Mouse (Mus musculus): ENCODE data around the gene Rnf17. TPM values are rescaled to one million over a fixed set of nuclear protein-coding genes. Genes with fewer than 3 reads are reported as not detected.
A peak's percentile ranks its signal among the peaks of the same experiment; 100 is the strongest.

Gene Rnf17
- 10.6 and 13.0 TPM in 2 replicates for total RNA-seq (2017)

GRCm38 (mm10) chr14:56402311-56403071, at the start of gene Rnf17:
Gene Rnf17 (plus strand): TSS chr14:56402581.
- ATAC-seq (replicated peaks; ENCODE audit: low read depth, poor library complexity, severe bottlenecking) = peak; percentile 47; the same call in 1 of the 2 replicates

DNA sequence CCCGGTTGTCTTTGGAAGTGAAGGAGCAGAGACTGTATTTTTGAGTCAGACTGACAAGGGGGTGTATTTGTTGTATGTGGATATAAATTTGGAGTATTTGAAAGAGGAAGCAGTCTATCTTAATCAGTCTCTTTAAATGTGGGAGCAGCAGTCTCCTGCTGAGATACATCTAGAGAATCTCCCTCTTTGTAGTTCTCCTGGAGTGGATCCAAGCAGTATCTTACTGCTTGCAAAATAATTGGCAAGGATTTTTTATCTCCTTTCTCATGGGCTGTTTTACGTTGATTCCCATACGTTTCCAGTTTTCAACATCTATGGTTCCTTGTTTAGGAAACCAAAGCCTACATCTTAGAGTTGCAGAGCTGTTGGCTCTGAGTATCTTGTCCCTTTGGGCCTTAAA, 47.6 kb upstream of the Rnf17 start:
- ATAC-seq (replicated peaks; ENCODE audit: low read depth, poor library complexity, severe bottlenecking) = no peak

- ATAC-seq (replicated peaks; ENCODE audit: low read depth, poor library complexity, severe bottlenecking) = no peak
These were observed 47.0 kb upstream of the Rnf17 start for GRCm38 (mm10) chr14:56355396-56355795.

GRCm38 (mm10) chr14:56356196-56356595, 46.2 kb upstream of the Rnf17 start:
- ATAC-seq (replicated peaks; ENCODE audit: low read depth, poor library complexity, severe bottlenecking) = no peak

GRCm38 (mm10) chr14:56358422-56358821, 44.0 kb upstream of the Rnf17 start:
- no peak for ATAC-seq (replicated peaks; ENCODE audit: low read depth, poor library complexity, severe bottlenecking)

DNA sequence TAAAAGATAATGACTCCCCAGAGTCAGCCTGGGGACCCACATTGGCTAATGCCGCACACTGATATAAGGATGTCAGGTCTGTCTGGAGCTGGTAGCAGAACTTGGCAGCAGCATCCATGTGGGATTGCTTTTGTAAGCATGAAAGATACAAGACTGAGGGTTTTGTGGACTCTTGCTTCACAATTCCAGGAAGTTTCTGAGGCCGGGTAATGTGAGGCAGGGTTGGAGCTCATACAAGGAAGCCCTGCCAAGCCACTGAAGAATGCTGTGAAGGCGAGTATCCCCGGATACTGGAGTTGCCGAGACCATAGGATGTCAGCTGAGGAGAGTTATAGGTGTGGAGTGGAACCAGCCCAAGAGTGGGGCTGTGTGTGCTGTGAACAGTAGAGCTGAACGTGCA, 43.2 kb upstream of the Rnf17 start:
- no peak for ATAC-seq (replicated peaks; ENCODE audit: low read depth, poor library complexity, severe bottlenecking)

- ATAC-seq (replicated peaks; ENCODE audit: low read depth, poor library complexity, severe bottlenecking) = no peak
These were observed 37.6 kb upstream of the Rnf17 start, which contains the start of gene Atp12a for GRCm38 (mm10) chr14:56364711-56365237. Gene Atp12a (plus strand): TSS chr14:56365068.

GRCm38 (mm10) chr14:56365292-56365691, 37.1 kb upstream of the Rnf17 start:
- no peak for ATAC-seq (replicated peaks; ENCODE audit: low read depth, poor library complexity, severe bottlenecking)

DNA sequence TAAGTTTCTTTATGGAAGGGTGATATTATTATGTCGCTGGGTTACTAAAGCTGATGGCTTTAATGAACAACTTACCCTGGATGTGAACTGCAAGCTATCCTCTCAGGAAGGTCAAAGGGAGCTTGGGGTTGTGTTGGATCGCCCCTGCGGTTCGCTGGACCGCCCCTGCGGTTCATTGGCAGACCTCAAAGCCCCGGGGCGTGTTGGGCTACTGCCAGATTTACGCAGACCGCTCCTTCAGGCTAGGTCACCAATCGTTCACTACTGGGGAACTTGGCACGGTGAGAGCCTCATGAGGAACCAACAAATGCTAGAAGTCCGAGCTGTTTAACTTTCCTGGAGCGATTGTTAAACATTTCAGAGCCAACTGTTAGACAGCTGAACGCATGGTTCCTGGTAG, 35.7 kb upstream of the Rnf17 start:
- peak; percentile 29; the same call in 1 of the 2 replicates for ATAC-seq (replicated peaks; ENCODE audit: low read depth, poor library complexity, severe bottlenecking)

GRCm38 (mm10) chr14:56368834-56369233, 33.5 kb upstream of the Rnf17 start:
- no peak for ATAC-seq (replicated peaks; ENCODE audit: low read depth, poor library complexity, severe bottlenecking)

DNA sequence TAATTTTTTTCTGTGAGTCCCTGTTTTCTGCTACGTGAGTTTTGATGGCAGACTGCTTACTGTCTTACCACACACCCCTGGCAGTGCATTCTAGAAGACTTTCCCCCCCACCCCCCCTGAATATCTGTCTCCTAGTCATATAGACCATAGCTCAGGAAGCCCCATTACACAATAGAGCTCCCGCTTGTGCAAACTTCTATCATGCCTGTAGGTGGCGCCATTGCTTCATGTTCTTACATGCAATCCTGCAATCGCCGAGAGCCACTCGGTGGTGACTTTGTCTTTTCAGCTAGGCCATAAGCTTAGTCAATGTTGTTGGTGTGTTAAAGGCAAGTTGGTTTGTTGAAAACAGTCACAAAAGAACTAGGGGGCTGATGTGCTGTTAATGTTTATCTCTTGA, 26.6 kb upstream of the Rnf17 start:
- ATAC-seq (replicated peaks; ENCODE audit: low read depth, poor library complexity, severe bottlenecking) = peak; percentile 93

DNA sequence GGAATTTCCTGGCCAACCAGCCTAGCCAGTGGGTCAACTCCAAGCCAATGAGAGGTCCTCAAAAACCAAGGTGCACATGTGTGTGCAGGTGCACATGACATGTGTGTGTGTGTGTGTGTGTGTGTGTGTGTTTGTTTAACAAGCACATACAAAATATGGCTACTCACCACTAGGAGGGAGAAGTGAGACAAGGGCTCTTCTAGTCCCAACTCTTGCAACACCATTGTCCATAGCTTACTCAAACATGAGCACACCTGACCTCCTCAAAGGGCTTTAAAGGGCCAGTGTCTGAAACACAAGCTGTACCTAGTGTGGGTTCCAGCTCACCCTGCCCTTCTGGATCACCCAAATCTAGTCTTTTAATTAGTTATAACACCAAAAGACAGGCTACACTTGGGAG, 24.6 kb upstream of the Rnf17 start:
- no peak for ATAC-seq (replicated peaks; ENCODE audit: low read depth, poor library complexity, severe bottlenecking)

DNA sequence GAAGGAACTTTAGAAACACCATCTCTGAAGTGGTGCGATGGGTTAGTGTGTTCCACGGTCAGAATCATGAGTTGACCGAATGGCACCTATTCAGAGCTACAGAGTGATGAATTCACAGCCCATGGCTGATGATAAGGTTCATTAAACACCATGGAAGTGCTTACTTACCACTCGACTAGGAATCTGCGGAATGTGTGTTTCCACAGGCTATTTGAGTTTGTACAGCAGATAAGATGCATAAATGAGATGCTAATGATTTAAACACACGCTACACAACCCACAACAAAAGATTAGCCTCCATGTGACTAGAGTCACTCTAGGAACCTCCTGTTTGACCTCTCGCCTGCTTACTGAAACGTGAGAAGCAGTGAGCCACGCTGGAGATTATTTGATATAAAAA, 23.0 kb upstream of the Rnf17 start:
- no peak for ATAC-seq (replicated peaks; ENCODE audit: low read depth, poor library complexity, severe bottlenecking)

GRCm38 (mm10) chr14:56382366-56382765, 20.0 kb upstream of the Rnf17 start:
- no peak for ATAC-seq (replicated peaks; ENCODE audit: low read depth, poor library complexity, severe bottlenecking)

GRCm38 (mm10) chr14:56390247-56390646, 12.1 kb upstream of the Rnf17 start:
- no peak for ATAC-seq (replicated peaks; ENCODE audit: low read depth, poor library complexity, severe bottlenecking)

DNA sequence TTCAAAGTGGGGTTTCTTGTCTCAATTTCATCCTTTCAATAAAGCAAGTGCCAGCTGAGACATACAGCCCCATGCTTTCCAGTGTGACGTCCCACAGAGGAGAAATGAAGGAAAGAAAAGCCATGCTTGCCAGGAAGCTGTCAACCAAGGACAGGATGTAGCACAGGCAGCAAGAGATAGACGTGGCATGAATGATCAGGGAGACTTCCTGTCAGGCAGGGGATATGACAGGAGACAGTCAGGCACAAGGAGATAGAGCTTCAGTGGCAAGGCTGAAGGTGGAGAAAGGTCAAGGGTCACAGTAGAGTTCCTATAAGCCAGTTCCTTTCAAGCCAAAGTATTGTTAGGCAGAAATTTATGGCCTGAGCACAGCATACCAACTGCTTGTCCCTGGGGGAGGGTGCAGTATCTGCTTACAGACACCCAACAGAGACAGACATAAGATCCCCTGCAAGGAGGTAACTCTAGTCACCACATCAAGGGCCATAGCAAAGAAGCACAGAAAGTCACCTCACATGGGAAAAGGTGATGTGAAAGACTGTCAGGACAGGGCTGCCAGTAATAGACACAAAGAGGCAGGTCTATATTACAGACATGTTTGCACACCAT, 8.6 kb upstream of the Rnf17 start:
- peak; percentile 58 for ATAC-seq (replicated peaks; ENCODE audit: low read depth, poor library complexity, severe bottlenecking)

GRCm38 (mm10) chr14:56398001-56398400, 4.4 kb upstream of the Rnf17 start:
- ATAC-seq (replicated peaks; ENCODE audit: low read depth, poor library complexity, severe bottlenecking) = peak; percentile 64; the same call in 1 of the 2 replicates

DNA sequence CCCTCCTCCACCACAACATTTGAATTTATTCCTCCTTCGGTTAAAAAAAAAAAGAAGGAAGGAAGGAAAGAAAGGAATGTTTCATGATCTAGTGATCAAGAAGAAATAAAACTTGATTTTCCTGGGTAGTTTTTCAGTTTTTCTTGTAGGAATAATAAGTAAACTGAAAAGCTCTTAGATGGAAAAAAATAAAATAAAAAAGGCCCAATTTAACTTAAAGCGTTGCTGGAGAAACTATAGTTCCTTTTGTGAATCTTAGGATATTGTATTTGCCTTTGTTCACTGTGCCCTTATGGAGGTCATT, 643 bp downstream of the Rnf17 start:
- no peak for ATAC-seq (replicated peaks; ENCODE audit: low read depth, poor library complexity, severe bottlenecking)

- ATAC-seq (replicated peaks; ENCODE audit: low read depth, poor library complexity, severe bottlenecking) = no peak
These were observed 59.7 kb downstream of the Rnf17 start for GRCm38 (mm10) chr14:56462090-56462489.

GRCm38 (mm10) chr14:56462729-56463128, 60.3 kb downstream of the Rnf17 start:
- ATAC-seq (replicated peaks; ENCODE audit: low read depth, poor library complexity, severe bottlenecking) = no peak

- peak; percentile 83 for ATAC-seq (replicated peaks; ENCODE audit: low read depth, poor library complexity, severe bottlenecking)
These were observed 65.8 kb downstream of the Rnf17 start for GRCm38 (mm10) chr14:56468145-56468544.

GRCm38 (mm10) chr14:56489806-56490205, 87.4 kb downstream of the Rnf17 start:
- ATAC-seq (replicated peaks; ENCODE audit: low read depth, poor library complexity, severe bottlenecking) = no peak

Measured in common myeloid progenitor, adult 5-6 weeks (primary cell).